Mouse (Mus musculus) erythroid progenitor cell, adult 5-6 weeks (primary cell): ENCODE results near the gene Ushbp1. TPM values are rescaled to one million over a fixed set of nuclear protein-coding genes. Genes with fewer than 3 reads are reported as not detected.
"Not testable (repeated sequence)": the region's sequence is repeated elsewhere in the genome, so short reads cannot be mapped to it uniquely, and the experiment has no call there.

Experiments used
- ATAC-seq: replicated peaks from 2 replicates; pipeline ENCODE4 v1.8.0; 2016; ENCODE audit warnings: moderate number of reproducible peaks, mild to moderate bottlenecking, moderate TSS enrichment, inconsistent platforms; ENCODE audit not compliant: poor library complexity, low FRiP score, severe bottlenecking
- total RNA-seq, 2 experiments: library from RNA; stranded (forward) in 1 of 2; stranded (reverse) in 1 of 2; fragments of 150-400 nt in 1 of 2; fragments of 186-747, 209-891 nt in 1 of 2; gene quantifications; 2 replicates each; pipeline versions ENCODE4 v1.2.3 to v1.2.4; 2015 to 2017; ENCODE audit warnings: low replicate concordance in 2 of 2

Gene Ushbp1
- total RNA-seq, 2 experiments from 2014 or later, result not detected

- no peak for ATAC-seq
Observed at GRCm38 (mm10) chr8:71374616-71375206, 20.9 kb downstream of the Ushbp1 start.

GRCm38 (mm10) chr8:71373000-71373399 lies 22.6 kb downstream of the Ushbp1 start:
- no peak for ATAC-seq

GRCm38 (mm10) chr8:71372427-71372826 lies 23.2 kb downstream of the Ushbp1 start:
- no peak for ATAC-seq

DNA sequence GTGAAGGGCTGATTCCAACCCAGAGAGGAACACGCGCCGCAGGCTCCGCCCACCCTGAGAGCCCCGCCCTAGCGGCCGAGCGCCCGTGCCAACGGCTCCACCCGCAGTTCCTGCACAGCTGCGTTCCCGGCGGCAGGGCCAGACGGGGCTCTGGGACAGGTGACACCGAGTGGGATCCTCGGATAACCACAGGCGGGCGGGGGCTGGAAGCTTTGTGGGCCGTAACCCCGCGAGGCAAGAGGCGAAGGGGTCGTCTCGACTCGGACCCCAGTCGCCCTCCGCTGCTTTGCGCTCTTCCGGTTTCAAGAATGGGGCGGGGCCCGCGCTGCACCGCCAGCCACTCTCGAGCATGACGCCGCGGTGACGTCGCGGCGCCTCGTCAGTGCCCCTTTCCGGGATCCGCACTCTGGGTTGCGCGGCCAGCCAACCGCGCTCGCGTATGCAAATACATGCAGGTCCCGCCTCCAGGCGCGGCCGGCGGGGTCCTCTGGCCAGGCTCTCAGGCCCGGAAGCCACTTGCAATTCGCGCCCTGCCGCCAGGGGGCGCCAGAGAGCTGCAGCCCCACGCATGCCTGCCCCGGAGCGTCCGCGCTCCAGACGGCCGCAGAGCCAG lies 24.3 kb downstream of the Ushbp1 start, which contains the start of gene Ocel1:
Gene Ocel1 (plus strand): TSS at position 63 of the 613 bp plus-strand sequence.
- ATAC-seq, result peak; percentile 84

DNA sequence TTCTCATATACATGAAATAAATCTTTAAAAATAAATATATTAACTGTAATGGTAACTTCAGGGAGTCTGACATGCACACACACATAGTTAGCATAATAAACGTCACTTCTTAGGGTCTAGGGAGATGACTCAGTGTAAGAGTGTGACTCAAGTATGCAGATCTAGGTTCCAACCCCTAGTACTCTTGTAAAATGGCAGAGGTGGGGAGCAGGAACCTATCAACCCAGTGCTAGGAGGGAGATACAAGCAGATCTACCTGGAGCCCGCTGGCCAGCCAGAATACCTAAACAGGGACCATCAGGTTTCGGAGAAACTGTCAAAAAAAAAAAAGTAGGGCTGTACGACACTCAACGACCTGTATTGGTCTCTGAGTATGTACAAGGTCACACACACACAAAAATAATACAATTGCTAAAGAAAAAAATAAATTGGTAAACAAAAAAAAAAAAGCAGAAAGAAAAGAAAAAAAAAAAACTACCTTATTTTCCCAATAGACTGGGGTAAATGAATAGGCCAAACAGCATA lies 24.8 kb downstream of the Ushbp1 start:
- no peak for ATAC-seq

- ATAC-seq, result no peak
Observed at GRCm38 (mm10) chr8:71369040-71369718, 26.4 kb downstream of the Ushbp1 start.

GRCm38 (mm10) chr8:71368366-71368765 lies 27.2 kb downstream of the Ushbp1 start:
- no peak for ATAC-seq

GRCm38 (mm10) chr8:71367529-71368176 lies 27.9 kb downstream of the Ushbp1 start:
- no peak for ATAC-seq

GRCm38 (mm10) chr8:71366771-71367528 lies 28.7 kb downstream of the Ushbp1 start, which contains the start of gene Use1:
Use1 (plus strand) TSS chr8:71366848.
- ATAC-seq, result peak; percentile 81

GRCm38 (mm10) chr8:71358026-71358425 lies 37.6 kb downstream of the Ushbp1 start:
- no peak for ATAC-seq

DNA sequence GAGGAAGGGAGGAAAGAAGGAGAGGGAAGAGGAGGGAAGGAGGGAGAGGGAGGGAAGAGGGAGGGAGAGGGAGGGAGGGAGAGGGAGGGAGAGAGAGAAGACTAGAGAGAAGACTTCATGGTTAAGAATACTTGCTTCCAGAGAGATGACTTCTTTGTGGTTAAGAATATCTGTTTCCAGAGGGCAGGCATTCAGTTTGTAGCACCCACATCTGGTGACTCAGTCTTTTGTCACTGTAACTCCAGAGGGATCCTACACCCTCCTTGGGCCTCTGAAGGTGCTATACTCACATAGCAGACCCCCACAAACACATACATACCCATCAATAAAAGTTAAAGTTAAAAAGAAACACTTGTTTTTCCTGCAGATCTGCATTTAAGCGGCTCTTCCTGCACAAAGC lies 44.1 kb downstream of the Ushbp1 start:
- no peak for ATAC-seq

DNA sequence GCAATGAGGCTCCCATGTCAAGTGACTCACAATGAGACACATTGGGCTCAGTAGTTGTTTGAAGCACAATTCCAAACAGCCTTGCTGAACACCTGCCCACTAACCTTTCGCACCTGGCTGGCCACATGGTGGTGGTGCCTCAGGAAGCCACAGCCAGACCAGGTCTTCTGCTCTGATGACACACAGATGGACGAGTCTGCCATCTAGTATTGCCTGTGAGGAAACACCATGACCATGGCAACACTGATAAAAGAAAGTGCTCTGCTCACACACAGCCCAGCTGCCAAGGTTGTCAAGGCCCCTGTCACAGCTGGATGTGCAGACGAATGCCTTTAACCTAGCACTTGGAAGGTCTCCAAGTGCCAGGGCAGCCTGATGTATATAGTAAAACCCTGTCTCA lies 44.5 kb downstream of the Ushbp1 start:
- no peak for ATAC-seq

GRCm38 (mm10) chr8:71346581-71346980 lies 49.0 kb downstream of the Ushbp1 start:
- no peak for ATAC-seq

GRCm38 (mm10) chr8:71340625-71341024 lies 55.0 kb downstream of the Ushbp1 start:
- no peak for ATAC-seq

DNA sequence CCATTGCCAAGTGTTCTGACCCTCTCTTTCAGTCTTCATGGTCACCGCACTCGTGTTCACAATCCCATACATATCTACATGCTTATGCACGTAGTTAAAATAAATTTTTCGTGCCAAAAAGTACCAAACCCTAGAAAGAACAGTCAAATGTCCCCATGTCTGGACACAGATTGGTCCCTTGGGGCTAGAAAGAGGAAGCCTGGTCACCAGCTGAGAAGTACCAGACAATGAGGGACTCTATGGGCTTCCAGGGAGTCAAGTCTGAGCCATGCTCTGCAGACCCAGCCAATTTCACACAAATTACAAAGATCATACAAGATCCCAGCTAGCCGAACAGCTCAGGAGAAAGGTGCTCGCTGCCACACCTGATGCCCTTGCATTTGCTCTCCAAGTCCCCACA lies 57.8 kb downstream of the Ushbp1 start:
- not testable (repeated sequence) for ATAC-seq

Other genes with a start within 250 kb of the Ushbp1 start
- gene Myo9b, start 123.1 kb downstream of the Ushbp1 start, total RNA-seq (2015; ENCODE audit: low replicate concordance), result 26.3 and 29.3 TPM in 2 replicates
- 23.4 and 32.3 TPM in 2 replicates for gene Myo9b, start 123.1 kb downstream of the Ushbp1 start, total RNA-seq (2017; ENCODE audit: low replicate concordance)
- gene Haus8, start 122.9 kb downstream of the Ushbp1 start, total RNA-seq (2015; ENCODE audit: low replicate concordance), result 36.4 and 49.9 TPM in 2 replicates
- 69.7 and 109 TPM in 2 replicates for gene Haus8, start 122.9 kb downstream of the Ushbp1 start, total RNA-seq (2017; ENCODE audit: low replicate concordance)
- gene Use1, start 29.0 kb downstream of the Ushbp1 start, total RNA-seq (2015; ENCODE audit: low replicate concordance), result 46.1 and 99.8 TPM in 2 replicates
- gene Use1, start 29.0 kb downstream of the Ushbp1 start, total RNA-seq (2017; ENCODE audit: low replicate concordance), result 48.1 and 59.2 TPM in 2 replicates
- 1.7 and 13.7 TPM in 2 replicates for gene Ocel1, start 24.5 kb downstream of the Ushbp1 start, total RNA-seq (2015; ENCODE audit: low replicate concordance)
- gene Ocel1, start 24.5 kb downstream of the Ushbp1 start, total RNA-seq (2017; ENCODE audit: low replicate concordance), result 10.4 and 10.7 TPM in 2 replicates
- gene Nr2f6, start 13.8 kb downstream of the Ushbp1 start, total RNA-seq (2015; ENCODE audit: low replicate concordance), result not detected in 2 replicates
- gene Nr2f6, start 13.8 kb downstream of the Ushbp1 start, total RNA-seq (2017; ENCODE audit: low replicate concordance), result 1.4 and 6.7 TPM in 2 replicates
- gene Babam1, start 1.1 kb upstream of the Ushbp1 start, total RNA-seq (2015; ENCODE audit: low replicate concordance), result 35.0 and 51.6 TPM in 2 replicates
- gene Babam1, start 1.1 kb upstream of the Ushbp1 start, total RNA-seq (2017; ENCODE audit: low replicate concordance), result 22.3 and 44.8 TPM in 2 replicates
- 208 and 222 TPM in 2 replicates for gene Ankle1, start 10.2 kb upstream of the Ushbp1 start, total RNA-seq (2015; ENCODE audit: low replicate concordance)
- gene Ankle1, start 10.2 kb upstream of the Ushbp1 start, total RNA-seq (2017; ENCODE audit: low replicate concordance), result 343 and 473 TPM in 2 replicates
- 1.3 and 1.4 TPM in 2 replicates for gene Abhd8, start 67.9 kb upstream of the Ushbp1 start, total RNA-seq (2015; ENCODE audit: low replicate concordance)
- 3.0 and 4.5 TPM in 2 replicates for gene Abhd8, start 67.9 kb upstream of the Ushbp1 start, total RNA-seq (2017; ENCODE audit: low replicate concordance)
- gene Mrpl34, start 69.2 kb upstream of the Ushbp1 start, total RNA-seq (2015; ENCODE audit: low replicate concordance), result 23.1 and 38.2 TPM in 2 replicates
- 14.1 and 17.5 TPM in 2 replicates for gene Mrpl34, start 69.2 kb upstream of the Ushbp1 start, total RNA-seq (2017; ENCODE audit: low replicate concordance)
- 23.9 and 35.7 TPM in 2 replicates for gene Dda1, start 73.4 kb upstream of the Ushbp1 start, total RNA-seq (2015; ENCODE audit: low replicate concordance)
- 17.8 and 18.1 TPM in 2 replicates for gene Dda1, start 73.4 kb upstream of the Ushbp1 start, total RNA-seq (2017; ENCODE audit: low replicate concordance)
- not detected in 2 replicates for gene Ano8, start 90.2 kb upstream of the Ushbp1 start, total RNA-seq (2015; ENCODE audit: low replicate concordance)
- gene Ano8, start 90.2 kb upstream of the Ushbp1 start, total RNA-seq (2017; ENCODE audit: low replicate concordance), result 0.13 TPM in 1 of 2 replicates, not detected in the other
- 2.1 and 4.0 TPM in 2 replicates for gene Gtpbp3, start 92.3 kb upstream of the Ushbp1 start, total RNA-seq (2015; ENCODE audit: low replicate concordance)
- 0.83 and 4.0 TPM in 2 replicates for gene Gtpbp3, start 92.3 kb upstream of the Ushbp1 start, total RNA-seq (2017; ENCODE audit: low replicate concordance)
- not detected in 2 replicates for gene Plvap, start 116.0 kb upstream of the Ushbp1 start, total RNA-seq (2015; ENCODE audit: low replicate concordance)
- gene Plvap, start 116.0 kb upstream of the Ushbp1 start, total RNA-seq (2017; ENCODE audit: low replicate concordance), result not detected in 2 replicates
- gene Ccdc194, start 129.9 kb upstream of the Ushbp1 start, total RNA-seq (2015; ENCODE audit: low replicate concordance), result not detected in 2 replicates
- not detected in 2 replicates for gene Ccdc194, start 129.9 kb upstream of the Ushbp1 start, total RNA-seq (2017; ENCODE audit: low replicate concordance)
- 7.6 TPM in 1 of 2 replicates, not detected in the other for gene Bst2, start 141.7 kb upstream of the Ushbp1 start, total RNA-seq (2015; ENCODE audit: low replicate concordance)
- gene Bst2, start 141.7 kb upstream of the Ushbp1 start, total RNA-seq (2017; ENCODE audit: low replicate concordance), result 15.1 and 28.2 TPM in 2 replicates
- gene Mvb12a, start 147.1 kb upstream of the Ushbp1 start, total RNA-seq (2015; ENCODE audit: low replicate concordance), result 7.6 and 9.6 TPM in 2 replicates
- gene Mvb12a, start 147.1 kb upstream of the Ushbp1 start, total RNA-seq (2017; ENCODE audit: low replicate concordance), result 2.1 and 4.5 TPM in 2 replicates
- gene Tmem221, start 163.1 kb upstream of the Ushbp1 start, total RNA-seq (2015; ENCODE audit: low replicate concordance), result not detected in 2 replicates
- not detected in 2 replicates for gene Tmem221, start 163.1 kb upstream of the Ushbp1 start, total RNA-seq (2017; ENCODE audit: low replicate concordance)
- gene Nxnl1, start 170.8 kb upstream of the Ushbp1 start, total RNA-seq (2015; ENCODE audit: low replicate concordance), result not detected in 2 replicates
- not detected in 2 replicates for gene Nxnl1, start 170.8 kb upstream of the Ushbp1 start, total RNA-seq (2017; ENCODE audit: low replicate concordance)
- gene Slc27a1, start 173.1 kb upstream of the Ushbp1 start, total RNA-seq (2015; ENCODE audit: low replicate concordance), result 1.1 and 1.7 TPM in 2 replicates
- not detected in 2 replicates for gene Slc27a1, start 173.1 kb upstream of the Ushbp1 start, total RNA-seq (2017; ENCODE audit: low replicate concordance)
- gene Pgls, start 196.4 kb upstream of the Ushbp1 start, total RNA-seq (2015; ENCODE audit: low replicate concordance), result 31.4 and 36.9 TPM in 2 replicates
- gene Pgls, start 196.4 kb upstream of the Ushbp1 start, total RNA-seq (2017; ENCODE audit: low replicate concordance), result 14.8 and 31.8 TPM in 2 replicates
- gene Fam129c, start 201.8 kb upstream of the Ushbp1 start, total RNA-seq (2015; ENCODE audit: low replicate concordance), result 54.1 and 135 TPM in 2 replicates
- gene Fam129c, start 201.8 kb upstream of the Ushbp1 start, total RNA-seq (2017; ENCODE audit: low replicate concordance), result 7.4 and 32.9 TPM in 2 replicates
- 5.9 and 19.5 TPM in 2 replicates for gene Colgalt1, start 215.2 kb upstream of the Ushbp1 start, total RNA-seq (2015; ENCODE audit: low replicate concordance)
- gene Colgalt1, start 215.2 kb upstream of the Ushbp1 start, total RNA-seq (2017; ENCODE audit: low replicate concordance), result 9.2 and 11.0 TPM in 2 replicates